Mouse (Mus musculus): ENCODE results near the gene Mast3. TPM values are rescaled to one million over a fixed set of nuclear protein-coding genes. Genes with fewer than 3 reads are reported as not detected.

Mast3 gene
- polyA plus RNA-seq, 1 experiment from 2014 or later, result 5.7 TPM

- H3K4me2 ChIP-seq (replicated peaks; ENCODE audit: low read depth), result peak overlapping the region; percentile 72
- WGBS, result 3% methylated on average over 32 of the region's 34 CpGs
- peaks cover 20% of the 10 kb centered on the region for H3K4me1 ChIP-seq (replicated peaks; ENCODE audit: control insufficient read depth, insufficient read depth)
- no peak for ATAC-seq (ENCODE audit: low FRiP score, low TSS enrichment)
- TF ChIP-seq CTCF (IDR thresholded peaks at IDR 0.05; ENCODE audit: low read depth) (no peak), EP300 (optimal IDR thresholded peaks at IDR 0.05) (no peak)
- peak overlapping the region; percentile 99 for H3K27ac ChIP-seq (replicated peaks)
- peak overlapping the region; percentile 98 for H3K9ac ChIP-seq (ENCODE audit: low read length)
- DNase-seq (ENCODE audit: low spot score), result no peak
- no peaks in the 10 kb centered on the region for H3K27me3 ChIP-seq (ENCODE audit: control insufficient read depth, insufficient read depth, low read length)
- peak overlapping the region; percentile 85 for H3K4me3 ChIP-seq (ENCODE audit: low read depth, low read length)
- H3K36me3 ChIP-seq (ENCODE audit: control insufficient read depth, insufficient read depth, low read length), result peaks cover 11% of the 10 kb centered on the region; the same call in 1 of the 2 replicates
- H3K9me3 ChIP-seq (ENCODE audit: control insufficient read depth, low read length), result no peaks in the 10 kb centered on the region
These were observed 28.9 kb downstream of the Mast3 start for GRCm38 (mm10) chr8:70775851-70776495.

GRCm38 (mm10) chr8:70775227-70775626 lies 29.6 kb downstream of the Mast3 start:
- Histone ChIP-seq H3K27ac (replicated peaks) (no peak overlapping the region), H3K9ac (ENCODE audit: low read length) (peak overlapping the region; percentile 98), H3K27me3 (ENCODE audit: control insufficient read depth, insufficient read depth, low read length) (no peaks in the 10 kb centered on the region), H3K4me1 (replicated peaks; ENCODE audit: control insufficient read depth, insufficient read depth) (peaks cover 20% of the 10 kb centered on the region), H3K4me2 (replicated peaks; ENCODE audit: low read depth) (peak overlapping the region; percentile 72), H3K9me3 (ENCODE audit: control insufficient read depth, low read length) (no peaks in the 10 kb centered on the region), H3K36me3 (ENCODE audit: control insufficient read depth, insufficient read depth, low read length) (peaks cover 15% of the 10 kb centered on the region; the same call in 1 of the 2 replicates), H3K4me3 (ENCODE audit: low read depth, low read length) (peak overlapping the region; percentile 85)
- no peak for DNase-seq (ENCODE audit: low spot score)
- ATAC-seq (ENCODE audit: low FRiP score, low TSS enrichment), result no peak
- 78% methylated on average over 5 of the region's 5 CpGs for WGBS
- TF ChIP-seq EP300 (optimal IDR thresholded peaks at IDR 0.05) (no peak), CTCF (IDR thresholded peaks at IDR 0.05; ENCODE audit: low read depth) (no peak)

GRCm38 (mm10) chr8:70774740-70775139 lies 30.1 kb downstream of the Mast3 start:
- Histone ChIP-seq H3K4me2 (replicated peaks; ENCODE audit: low read depth) (0 out of 2 replicates have a peak overlapping the region, but pooled peaks have one; percentile 23), H3K9me3 (ENCODE audit: control insufficient read depth, low read length) (no peaks in the 10 kb centered on the region), H3K4me1 (replicated peaks; ENCODE audit: control insufficient read depth, insufficient read depth) (peaks cover 20% of the 10 kb centered on the region), H3K36me3 (ENCODE audit: control insufficient read depth, insufficient read depth, low read length) (peaks cover 18% of the 10 kb centered on the region; the same call in 1 of the 2 replicates), H3K27ac (replicated peaks) (peak overlapping the region; percentile 81; the same call in 1 of the 2 replicates), H3K27me3 (ENCODE audit: control insufficient read depth, insufficient read depth, low read length) (no peaks in the 10 kb centered on the region), H3K4me3 (ENCODE audit: low read depth, low read length) (no peak overlapping the region), H3K9ac (ENCODE audit: low read length) (peak overlapping the region; percentile 98)
- DNase-seq (ENCODE audit: low spot score) (no peak), ATAC-seq (ENCODE audit: low FRiP score, low TSS enrichment) (no peak)
- TF ChIP-seq CTCF (IDR thresholded peaks at IDR 0.05; ENCODE audit: low read depth) (no peak), EP300 (optimal IDR thresholded peaks at IDR 0.05) (no peak)
- 94% methylated on average over 17 of the region's 18 CpGs for WGBS

GRCm38 (mm10) chr8:70773833-70774232 lies 31.0 kb downstream of the Mast3 start:
- WGBS, result 12% methylated on average over 9 of the region's 9 CpGs
- H3K4me3 ChIP-seq (ENCODE audit: low read depth, low read length), result no peak overlapping the region
- peaks cover 20% of the 10 kb centered on the region for H3K4me1 ChIP-seq (replicated peaks; ENCODE audit: control insufficient read depth, insufficient read depth)
- peak overlapping the region; percentile 98 for H3K9ac ChIP-seq (ENCODE audit: low read length)
- ATAC-seq (ENCODE audit: low FRiP score, low TSS enrichment), result 0 out of 2 replicates have a peak, but pooled peaks have one; percentile 5
- H3K4me2 ChIP-seq (replicated peaks; ENCODE audit: low read depth), result peak overlapping the region; percentile 15; the same call in 1 of the 2 replicates
- H3K27me3 ChIP-seq (ENCODE audit: control insufficient read depth, insufficient read depth, low read length), result no peaks in the 10 kb centered on the region
- TF ChIP-seq EP300 (optimal IDR thresholded peaks at IDR 0.05) (no peak), CTCF (IDR thresholded peaks at IDR 0.05; ENCODE audit: low read depth) (0 out of 2 replicates have a peak, but pooled peaks have one; percentile 1)
- H3K9me3 ChIP-seq (ENCODE audit: control insufficient read depth, low read length), result no peaks in the 10 kb centered on the region
- peaks cover 14% of the 10 kb centered on the region; the same call in 1 of the 2 replicates for H3K36me3 ChIP-seq (ENCODE audit: control insufficient read depth, insufficient read depth, low read length)
- peak overlapping the region; percentile 81 for H3K27ac ChIP-seq (replicated peaks)
- peak; percentile 88 for DNase-seq (ENCODE audit: low spot score)

GRCm38 (mm10) chr8:70773410-70773809 lies 31.4 kb downstream of the Mast3 start:
- peak overlapping the region; percentile 81 for H3K27ac ChIP-seq (replicated peaks)
- no peaks in the 10 kb centered on the region for H3K9me3 ChIP-seq (ENCODE audit: control insufficient read depth, low read length)
- H3K4me1 ChIP-seq (replicated peaks; ENCODE audit: control insufficient read depth, insufficient read depth), result peaks cover 20% of the 10 kb centered on the region
- H3K4me2 ChIP-seq (replicated peaks; ENCODE audit: low read depth), result peak overlapping the region; percentile 15; the same call in 1 of the 2 replicates
- DNase-seq (ENCODE audit: low spot score) (no peak), ATAC-seq (ENCODE audit: low FRiP score, low TSS enrichment) (no peak)
- H3K36me3 ChIP-seq (ENCODE audit: control insufficient read depth, insufficient read depth, low read length), result peaks cover 15% of the 10 kb centered on the region; the same call in 1 of the 2 replicates
- 49% methylated on average over 5 of the region's 5 CpGs for WGBS
- H3K27me3 ChIP-seq (ENCODE audit: control insufficient read depth, insufficient read depth, low read length), result no peaks in the 10 kb centered on the region
- no peak overlapping the region for H3K4me3 ChIP-seq (ENCODE audit: low read depth, low read length)
- peak overlapping the region; percentile 98 for H3K9ac ChIP-seq (ENCODE audit: low read length)
- TF ChIP-seq CTCF (IDR thresholded peaks at IDR 0.05; ENCODE audit: low read depth) (no peak), EP300 (optimal IDR thresholded peaks at IDR 0.05) (no peak)

GRCm38 (mm10) chr8:70772890-70773289 lies 32.0 kb downstream of the Mast3 start:
- TF ChIP-seq CTCF (IDR thresholded peaks at IDR 0.05; ENCODE audit: low read depth) (no peak), EP300 (optimal IDR thresholded peaks at IDR 0.05) (no peak)
- H3K9ac ChIP-seq (ENCODE audit: low read length), result peak overlapping the region; percentile 98; the same call in 1 of the 2 replicates
- DNase-seq (ENCODE audit: low spot score) (peak; percentile 76), ATAC-seq (ENCODE audit: low FRiP score, low TSS enrichment) (peak; percentile 22; the same call in 1 of the 2 replicates)
- H3K4me2 ChIP-seq (replicated peaks; ENCODE audit: low read depth), result no peak overlapping the region
- 56% methylated on average over 9 of the region's 9 CpGs for WGBS
- peaks cover 18% of the 10 kb centered on the region; the same call in 1 of the 2 replicates for H3K36me3 ChIP-seq (ENCODE audit: control insufficient read depth, insufficient read depth, low read length)
- H3K4me1 ChIP-seq (replicated peaks; ENCODE audit: control insufficient read depth, insufficient read depth), result peaks cover 20% of the 10 kb centered on the region
- H3K27ac ChIP-seq (replicated peaks), result peak overlapping the region; percentile 81
- H3K27me3 ChIP-seq (ENCODE audit: control insufficient read depth, insufficient read depth, low read length), result no peaks in the 10 kb centered on the region
- no peaks in the 10 kb centered on the region for H3K9me3 ChIP-seq (ENCODE audit: control insufficient read depth, low read length)
- H3K4me3 ChIP-seq (ENCODE audit: low read depth, low read length), result no peak overlapping the region
